Mouse (Mus musculus) naive thymus-derived CD4-positive, alpha-beta T cell, adult 2 months (primary cell): ENCODE measurements around the gene P4hb.
"Not testable (repeated sequence)": the region's sequence is repeated elsewhere in the genome, so short reads cannot be mapped to it uniquely, and the experiment has no call there.

Source experiments
- DNase-seq: peaks from one replicate; pipeline ENCODE4 v3.0.0-alpha.2; 2011; ENCODE audit warnings: low read depth

The P4hb gene

DNA sequence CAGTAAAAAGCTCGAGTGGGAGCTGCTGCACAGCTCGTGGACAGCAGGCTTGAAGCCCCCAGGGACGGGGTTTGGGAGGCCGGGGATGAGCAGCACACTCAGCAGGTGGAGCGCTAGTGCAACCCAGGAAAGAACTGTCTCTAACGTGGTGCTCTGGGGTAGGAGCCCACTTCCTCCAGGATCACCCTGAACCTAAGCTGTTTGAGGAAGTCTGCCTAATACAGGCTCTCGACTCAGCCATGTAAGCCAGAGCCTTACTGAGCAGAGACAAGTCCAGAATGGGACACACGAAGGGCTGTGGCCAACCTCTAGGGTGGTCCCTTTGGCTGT is 34.1 kb downstream of the P4hb start:
- DNase-seq = no peak

DNA sequence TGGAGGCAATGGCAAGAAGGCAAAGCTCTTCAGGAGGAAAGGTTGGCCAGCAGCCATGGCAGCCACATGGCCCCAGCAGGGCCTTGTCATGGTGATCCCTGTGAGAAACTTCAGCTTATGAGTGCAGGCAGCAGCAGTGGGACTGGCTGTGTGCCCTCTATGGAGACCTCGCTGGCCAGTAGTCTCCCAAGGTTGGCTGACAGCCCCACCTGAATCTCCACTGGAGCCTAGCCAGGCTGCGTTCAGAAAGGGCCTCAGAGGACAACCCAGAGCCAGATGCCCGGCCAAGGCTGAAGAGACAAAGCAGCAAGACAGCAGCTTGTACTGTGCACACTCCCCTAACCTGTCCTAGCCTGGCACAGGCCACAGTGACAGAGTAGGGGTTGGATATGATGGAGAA is 34.6 kb downstream of the P4hb start:
- DNase-seq = no peak

DNA sequence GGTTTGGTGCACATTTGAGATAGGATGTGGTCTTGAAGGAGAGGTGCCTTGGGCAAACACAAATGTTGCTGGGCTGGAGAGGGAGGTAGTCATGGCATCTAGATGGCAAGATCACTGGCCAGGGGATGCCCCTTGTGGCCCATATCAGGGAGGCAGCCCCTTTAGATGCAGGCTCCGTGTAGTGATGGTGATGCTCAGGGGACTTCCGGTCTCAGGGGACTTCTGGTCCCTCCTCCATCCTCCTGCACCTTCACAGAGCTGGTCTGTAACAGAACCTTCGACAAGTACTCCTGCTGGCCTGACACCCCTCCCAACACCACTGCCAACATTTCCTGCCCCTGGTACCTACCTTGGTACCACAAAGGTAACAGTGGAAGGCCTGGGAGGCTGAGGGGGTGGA is 37.2 kb downstream of the P4hb start:
- DNase-seq = no peak

DNA sequence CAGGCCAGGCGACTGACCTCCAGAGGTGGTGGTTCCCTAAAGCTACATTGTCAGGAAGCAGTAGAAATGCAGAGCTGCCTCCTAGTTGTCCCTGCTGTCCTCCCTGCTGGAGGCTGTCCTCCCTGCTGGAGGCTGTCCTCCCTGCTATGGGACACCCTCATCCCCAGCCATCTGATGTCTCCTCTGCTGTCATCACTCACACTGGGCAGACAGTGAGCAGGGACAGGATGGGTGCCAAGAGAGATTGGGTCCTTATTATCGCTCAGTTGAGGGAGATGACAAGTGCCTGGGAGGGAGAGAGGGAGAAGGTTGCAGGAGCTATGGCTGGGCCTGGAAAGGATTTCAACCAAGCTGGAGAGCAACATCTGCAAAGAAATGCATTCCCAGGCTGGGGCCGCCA is 37.9 kb downstream of the P4hb start:
- DNase-seq = no peak

DNA sequence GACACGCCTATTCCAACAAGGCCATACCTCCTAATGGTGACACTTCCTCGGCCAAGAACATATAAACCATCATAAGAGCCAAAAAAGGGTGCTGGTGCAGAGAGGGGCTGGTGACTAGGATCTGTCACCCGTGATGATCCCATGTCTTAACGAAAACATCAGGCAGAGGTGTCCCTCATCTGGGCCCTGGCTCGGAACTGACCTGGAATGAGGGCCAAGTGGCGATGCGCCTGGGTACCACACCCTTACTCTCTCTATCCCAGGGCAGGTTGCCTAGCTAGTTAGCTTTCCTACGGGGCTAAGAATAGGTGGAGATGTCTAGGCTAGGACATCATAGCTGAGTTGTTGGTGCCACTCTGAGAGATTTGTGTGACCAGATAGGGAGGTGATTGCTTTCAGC is 39.0 kb downstream of the P4hb start:
- DNase-seq = no peak

DNA sequence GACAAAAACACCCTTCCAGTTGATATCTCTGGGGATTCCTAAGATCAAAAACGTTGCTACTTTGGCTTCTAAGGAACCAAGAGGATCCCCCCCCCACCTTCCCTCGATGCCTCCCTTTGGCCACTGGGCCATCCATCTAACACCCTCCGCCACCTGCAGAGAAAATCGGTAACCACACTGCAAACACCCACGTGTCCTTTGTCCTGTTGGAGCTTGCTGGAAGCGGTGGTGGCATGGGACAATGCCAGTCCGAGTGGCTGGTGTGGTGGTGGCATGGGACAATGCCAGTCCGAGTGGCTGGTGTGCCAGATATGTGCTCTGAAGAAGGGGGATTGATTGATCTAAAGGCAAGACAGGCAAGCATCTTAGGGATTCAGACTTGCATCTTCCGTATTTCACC is 41.4 kb downstream of the P4hb start:
- DNase-seq = no peak

DNA sequence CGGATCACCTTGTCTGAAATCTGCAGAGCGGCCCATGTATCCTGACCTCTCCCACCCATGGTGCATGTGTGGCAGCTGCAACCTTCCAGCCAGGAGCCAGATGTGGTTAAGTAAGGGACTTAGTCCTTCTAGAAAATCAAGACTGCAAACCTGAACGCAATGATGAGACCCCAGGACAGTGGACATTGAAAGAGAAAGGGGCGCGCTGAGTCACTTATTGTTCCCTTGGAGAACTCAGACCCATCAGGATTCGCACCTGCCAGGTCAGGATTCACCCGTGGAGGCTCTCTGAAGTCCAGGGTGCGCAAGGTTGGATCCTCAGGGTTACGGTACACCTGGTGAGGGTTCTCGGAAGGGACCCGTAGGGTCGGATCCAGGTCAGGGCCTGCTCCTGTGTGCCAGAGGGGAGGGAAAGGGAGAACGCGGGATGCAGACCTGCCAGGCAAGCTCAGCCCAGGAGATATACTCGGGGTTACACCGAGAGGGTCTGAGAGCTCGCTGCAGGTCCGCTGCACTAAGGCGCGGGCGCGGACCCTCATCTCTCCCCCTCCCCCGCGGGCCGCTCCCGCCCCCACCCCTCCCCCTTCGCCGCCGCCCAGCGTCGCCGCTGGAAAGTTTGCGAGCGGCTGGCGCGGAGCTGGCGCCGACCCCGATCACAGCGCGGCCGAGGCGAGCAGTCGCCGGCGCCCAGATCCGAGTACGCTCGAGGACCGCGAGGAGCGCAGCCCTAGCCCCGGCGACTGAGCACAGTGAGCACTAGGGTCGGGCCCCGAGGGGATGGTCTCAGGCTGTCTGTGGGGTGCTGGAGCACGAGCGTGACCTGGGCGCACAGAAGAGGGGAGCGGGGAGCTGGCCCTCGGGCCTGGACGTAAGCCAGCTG is 42.7 kb downstream of the P4hb start, which contains the start of gene Gcgr:
Gene Gcgr (plus strand): TSS at position 615 of the 880 bp plus-strand sequence.
- DNase-seq = no peak

DNA sequence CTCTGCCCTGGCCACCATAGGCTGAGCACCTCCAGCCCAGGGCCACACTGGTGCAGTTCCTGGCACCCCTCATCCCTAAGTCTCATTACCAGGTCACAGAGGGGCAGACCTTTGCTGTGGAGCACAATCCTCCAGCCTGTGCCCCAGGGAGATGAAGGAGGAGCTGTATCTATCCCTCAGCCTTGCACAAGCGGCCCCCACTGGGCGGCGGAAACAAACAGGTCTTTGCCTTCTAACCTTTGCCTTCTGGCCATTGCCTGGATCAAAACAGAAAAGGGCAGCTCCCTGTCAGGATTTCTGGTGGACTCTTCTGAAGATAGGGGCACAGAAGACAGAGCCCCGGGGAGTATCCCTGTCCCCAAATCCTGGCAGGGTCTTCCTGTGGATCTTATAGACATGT is 44.1 kb downstream of the P4hb start:
- DNase-seq = no peak

DNA sequence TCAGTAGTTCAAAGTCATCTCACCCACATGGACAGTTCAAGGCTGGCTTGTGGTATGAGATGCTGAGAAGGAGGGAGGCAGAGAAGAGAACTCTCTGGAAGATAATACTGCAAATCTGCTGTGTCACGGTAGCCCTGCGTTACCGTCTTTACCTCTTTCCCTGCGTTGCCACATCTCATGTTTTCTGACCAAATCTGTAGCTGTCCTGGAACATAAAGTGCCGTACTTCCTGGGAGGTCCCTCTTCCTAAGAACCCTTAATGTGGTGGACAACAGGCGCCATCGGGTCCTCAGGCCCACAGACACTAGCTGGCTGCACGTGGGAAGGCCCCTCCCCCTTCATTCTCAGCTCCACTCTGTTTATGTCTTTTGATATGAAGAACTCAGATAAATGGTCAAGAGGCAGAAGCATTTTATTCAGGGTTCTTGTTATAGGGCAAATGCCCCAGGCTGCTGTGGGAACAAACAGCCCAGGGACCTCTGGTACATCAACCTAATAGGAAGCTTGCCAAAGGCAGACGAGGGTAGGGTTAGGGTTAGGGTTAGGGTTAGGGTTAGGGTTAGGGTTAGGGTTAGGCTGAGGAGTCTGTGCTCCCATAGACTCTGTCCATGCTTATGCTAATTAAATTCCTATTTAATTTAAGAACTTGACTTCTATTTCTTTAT is 45.2 kb downstream of the P4hb start:
- DNase-seq = no peak

DNA sequence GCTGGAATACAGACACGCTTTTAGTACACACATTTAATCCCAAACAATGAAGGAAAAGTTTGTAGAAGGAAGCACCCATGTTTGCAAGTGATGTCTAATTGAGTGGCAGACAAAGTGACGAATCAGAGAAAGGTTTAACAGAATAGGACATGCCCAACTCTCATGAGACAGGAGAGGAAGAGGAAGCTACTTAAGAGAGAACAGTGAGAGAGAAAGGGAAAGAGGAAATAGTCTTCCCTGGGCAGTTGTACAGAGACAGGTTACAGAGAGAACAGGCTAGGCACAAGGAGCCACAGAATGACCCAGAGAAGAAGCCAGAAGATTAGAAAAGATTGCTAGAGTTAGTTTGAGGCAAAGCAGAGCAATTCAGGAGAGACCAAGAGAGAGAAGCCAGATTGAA is 47.1 kb downstream of the P4hb start:
- no peak for DNase-seq

DNA sequence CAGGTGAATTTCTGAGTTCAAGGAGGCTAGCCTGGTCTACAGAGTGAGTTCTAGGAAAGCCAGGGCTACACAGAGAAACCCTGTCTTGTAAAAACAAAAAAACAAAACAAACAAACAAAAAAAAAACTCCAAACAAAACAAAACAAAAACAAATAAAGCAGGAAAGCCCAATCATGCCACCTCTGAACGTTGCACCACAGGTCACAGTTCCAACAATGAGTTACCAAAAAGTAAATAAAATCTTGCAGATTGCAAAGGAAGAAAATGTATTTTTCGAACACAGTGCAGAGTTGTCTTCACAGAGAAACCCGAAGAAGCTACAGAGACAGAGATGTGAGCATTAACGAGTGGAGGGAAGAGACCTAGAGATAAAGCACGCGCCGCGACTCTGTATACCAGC is 50.5 kb downstream of the P4hb start:
- no peak for DNase-seq

DNA sequence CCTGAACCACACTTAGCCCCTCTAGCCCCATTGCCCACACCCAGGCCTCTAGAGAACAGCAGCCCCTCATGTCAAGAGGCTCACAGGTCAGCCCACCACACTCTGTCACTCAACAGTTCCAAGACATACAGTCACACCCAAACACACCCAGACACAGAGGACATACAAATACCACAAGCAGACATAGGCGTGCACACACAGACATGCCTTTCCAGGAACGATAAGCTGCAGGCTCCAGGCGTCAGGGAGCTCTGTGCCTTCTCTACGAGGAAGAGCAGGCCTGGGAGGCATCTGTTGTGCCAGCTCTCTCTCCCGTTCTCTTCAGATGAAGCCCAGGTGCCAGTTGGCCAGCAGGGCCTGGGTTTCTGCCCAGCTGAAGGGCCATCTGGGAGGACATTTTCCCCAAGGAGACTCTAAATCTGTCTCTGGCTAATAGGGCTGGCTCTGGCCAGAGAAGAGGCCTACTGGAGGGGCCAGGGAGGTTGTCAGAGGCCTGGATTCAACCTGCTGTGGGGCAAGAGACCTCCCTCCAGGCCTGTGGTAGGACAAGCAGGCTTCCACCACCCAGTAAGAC is 52.0 kb downstream of the P4hb start:
- DNase-seq = no peak

DNA sequence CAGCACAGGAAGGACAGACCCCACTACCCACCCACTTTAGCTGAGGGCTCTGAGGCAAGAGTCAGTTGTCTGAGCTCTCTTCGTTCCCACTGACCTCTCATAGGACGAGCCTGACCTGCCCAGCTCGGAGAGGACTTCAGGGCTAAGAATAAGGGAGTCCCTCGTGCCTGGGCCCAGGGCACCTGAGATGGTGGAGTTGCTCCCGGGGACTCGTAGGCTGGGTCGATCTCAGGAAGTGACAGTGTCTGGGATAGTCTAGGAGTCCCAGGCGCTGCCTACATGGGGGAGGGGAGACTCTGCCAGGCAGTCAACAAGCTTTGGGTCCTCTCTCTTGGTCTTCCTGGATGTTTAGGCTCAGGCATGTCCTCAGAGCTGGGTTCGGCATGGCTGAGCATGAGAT is 52.6 kb downstream of the P4hb start:
- no peak for DNase-seq

DNA sequence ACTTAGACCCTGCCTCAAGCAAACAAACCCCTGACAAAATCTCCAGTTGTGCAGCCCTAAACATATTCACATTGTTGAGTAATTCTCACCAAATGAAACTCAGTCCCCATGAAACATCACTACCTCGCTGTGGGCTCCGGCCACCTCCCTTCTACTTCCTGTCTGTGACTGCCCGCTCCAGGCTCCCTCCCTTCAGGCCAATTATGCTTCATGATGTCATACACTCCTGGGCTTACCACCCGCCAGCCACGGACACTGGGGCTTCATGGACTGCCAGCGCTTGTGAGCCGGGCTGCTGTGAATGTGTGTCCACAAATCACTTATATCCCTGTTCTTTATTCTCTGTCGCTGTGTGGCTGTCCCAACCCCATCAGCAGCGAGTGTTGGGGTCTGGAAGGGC is 53.3 kb downstream of the P4hb start:
- no peak for DNase-seq

DNA sequence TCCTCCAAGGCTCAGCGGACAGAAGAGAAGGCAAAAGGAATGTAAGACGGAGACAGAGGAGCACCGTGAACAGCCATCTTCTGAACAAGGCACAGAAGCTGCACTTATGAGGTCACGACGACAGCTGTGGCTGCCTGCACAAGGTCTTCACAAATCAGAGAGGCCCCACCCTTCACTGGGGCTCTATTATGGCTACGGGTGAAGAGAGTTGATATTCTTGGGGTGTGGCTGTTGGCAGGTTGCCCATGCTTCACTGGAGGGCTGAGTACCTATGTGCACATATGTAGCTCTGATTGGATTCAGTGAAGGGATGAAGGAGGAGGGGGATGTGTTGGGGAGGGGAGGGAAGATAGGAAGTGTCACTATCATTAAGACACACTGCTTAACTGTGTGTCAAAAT is 54.5 kb downstream of the P4hb start:
- no peak for DNase-seq

DNA sequence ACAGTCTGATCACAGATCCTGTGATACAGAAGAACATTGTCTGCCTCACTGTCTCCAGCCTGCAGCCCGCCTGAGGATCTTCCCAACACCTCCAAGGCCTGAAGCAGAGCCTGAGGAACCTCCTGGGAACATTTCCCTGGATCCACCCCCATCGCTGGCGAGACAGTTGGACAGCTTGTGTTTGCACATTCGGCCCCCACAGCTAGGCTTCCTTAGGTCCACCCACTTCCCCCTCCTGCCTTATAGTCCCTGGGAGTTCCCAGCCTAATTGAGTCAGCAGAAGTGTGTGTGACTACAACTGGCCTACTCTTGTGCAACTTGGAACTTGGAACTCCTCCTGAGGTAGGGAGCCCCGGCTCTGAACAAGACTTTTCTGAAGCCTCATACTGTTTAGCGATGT is 55.0 kb downstream of the P4hb start:
- no peak for DNase-seq

DNA sequence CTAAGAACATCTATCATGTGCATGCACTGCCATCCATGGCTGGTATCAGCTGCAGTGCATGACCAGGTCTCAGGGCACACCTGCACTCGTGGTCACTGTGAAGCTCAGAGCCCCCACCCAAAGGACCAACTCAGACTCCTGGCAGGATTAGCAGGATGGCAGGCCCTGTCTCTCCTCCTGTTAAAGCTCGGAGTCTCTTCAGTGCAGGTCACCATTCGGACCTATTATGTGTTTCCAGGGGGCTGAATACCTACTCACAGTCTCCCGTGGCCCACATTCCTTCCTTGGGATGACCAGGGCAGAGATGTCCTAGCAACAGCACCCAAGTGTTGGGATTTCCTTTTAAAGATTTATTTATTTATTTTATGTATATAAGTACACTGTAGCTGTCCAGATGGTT is 55.9 kb downstream of the P4hb start:
- no peak for DNase-seq

DNA sequence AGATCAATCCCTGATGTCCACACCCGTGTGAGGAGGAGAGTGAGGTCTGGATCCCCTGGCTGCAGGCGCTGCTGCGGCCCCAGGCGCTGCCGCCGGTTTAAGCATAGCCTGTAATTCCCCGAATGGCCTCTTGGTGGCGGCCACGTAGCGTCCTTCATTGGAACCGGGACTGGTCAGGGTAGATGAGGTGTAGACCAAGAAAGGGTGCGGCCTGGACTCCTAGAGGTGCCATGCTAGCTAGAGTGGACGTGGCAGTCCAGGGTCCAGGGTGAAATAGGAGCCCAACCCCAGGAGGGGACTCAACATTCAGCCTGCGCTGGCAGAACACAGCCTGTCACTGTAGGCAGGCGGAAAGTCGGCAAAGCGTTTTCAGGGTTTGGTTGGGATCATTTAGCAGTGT is 57.4 kb downstream of the P4hb start:
- DNase-seq = peak; percentile 86

DNA sequence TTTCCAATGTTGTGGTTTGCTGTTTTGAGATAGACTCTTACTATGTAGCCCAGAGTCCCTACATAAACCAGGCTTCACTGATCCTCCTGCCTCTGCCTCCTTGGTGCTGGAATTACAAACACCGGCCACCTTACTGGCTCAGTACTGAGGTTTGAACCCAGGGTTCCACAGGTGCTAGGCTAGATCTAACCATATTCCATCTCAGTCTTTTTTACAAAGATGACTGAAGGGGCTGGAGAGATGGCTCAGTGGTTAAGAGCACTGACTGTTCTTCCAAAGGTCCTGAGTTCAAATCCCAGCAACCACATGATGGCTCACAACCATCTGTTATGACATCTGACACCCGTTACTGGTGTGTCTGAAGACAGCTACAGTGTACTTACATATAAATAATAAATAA is 58.8 kb downstream of the P4hb start:
- DNase-seq = not testable (repeated sequence)

DNA sequence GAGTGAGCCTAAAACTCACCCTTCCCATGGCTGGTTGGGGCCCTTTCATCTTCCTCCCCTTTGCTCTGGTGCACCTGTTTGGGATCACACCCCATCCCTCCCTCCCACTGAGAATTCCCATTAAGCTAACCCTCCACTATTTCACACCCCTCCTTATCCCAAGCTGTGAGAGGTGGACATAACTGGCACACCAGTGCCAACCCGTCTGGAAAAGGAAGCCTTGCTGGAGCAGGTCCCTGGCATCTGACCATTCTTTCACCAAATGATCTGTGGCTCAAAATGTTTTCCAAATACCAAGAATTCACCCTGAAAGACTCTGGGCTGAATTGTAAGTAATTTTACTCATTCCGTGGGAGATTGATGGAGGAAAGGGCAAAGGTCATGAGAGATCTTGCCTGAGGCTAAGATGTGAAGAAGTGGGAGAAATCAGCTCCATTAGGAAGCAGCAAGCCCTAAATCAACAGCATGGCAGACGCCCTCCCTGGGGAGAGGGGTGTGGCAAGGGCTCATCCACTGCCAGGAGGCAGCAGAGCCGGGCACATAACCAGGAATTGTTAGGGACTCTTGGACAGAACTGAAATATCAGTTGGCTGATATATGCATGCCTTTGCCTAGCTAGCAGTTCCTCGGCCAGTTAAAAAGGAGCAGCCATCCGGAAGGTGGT is 60.1 kb downstream of the P4hb start:
- DNase-seq = no peak

DNA sequence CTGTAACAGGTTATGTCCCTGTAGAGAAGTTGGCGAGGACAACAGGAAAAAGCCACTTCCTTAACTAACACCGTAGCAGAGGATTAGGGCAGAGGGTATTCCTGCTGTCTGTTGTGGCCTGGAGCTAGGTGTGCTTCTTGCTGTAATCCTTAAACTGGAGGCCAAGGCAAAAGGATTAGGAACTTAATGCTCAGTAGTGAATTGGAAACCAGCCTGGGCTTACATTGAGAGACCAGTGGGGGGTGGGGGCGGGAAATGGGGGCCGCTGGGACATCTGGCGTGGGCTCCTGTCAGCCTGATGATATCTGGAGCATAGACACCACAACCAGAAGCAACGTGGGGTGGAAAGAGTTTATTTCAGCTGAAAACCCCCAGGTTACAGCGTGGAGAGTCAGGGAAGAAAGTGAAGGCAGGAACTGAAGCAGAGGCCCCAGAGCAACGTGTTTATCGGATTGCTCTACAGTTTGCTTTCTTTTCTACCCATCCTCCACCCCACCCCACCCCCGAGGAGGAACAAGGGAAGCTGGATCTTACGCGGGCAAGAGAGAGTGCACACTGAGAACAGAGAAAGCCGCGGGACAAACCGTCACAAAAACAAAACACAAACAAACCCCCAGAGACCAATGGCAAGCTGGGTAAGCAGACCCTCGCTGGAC is 62.5 kb downstream of the P4hb start:
- DNase-seq = peak; percentile 68
